Mouse (Mus musculus) G1E (cell line): ENCODE measurements at regions not wholly inside any gene's neighbourhood (a gene's known extent, or its start where the extent isn't known, plus 50 kb on each side); places are given as distances from the start of the nearest gene placed in this dataset.

Experiments used
- CTCF ChIP-seq: IDR thresholded peaks from 2 replicates; pipeline ENCODE4 v1.5.1; 2012; ENCODE audit warnings: low read depth, low read length, inconsistent platforms, mixed read lengths
- GATA1 ChIP-seq: IDR thresholded peaks from 2 replicates; pipeline ENCODE4 v1.6.1; 2012; ENCODE audit warnings: borderline replicate concordance, low read length, inconsistent platforms, mixed read lengths
- GATA2 ChIP-seq: IDR thresholded peaks from 2 replicates; pipeline ENCODE4 v1.6.1; 2012; ENCODE audit warnings: low read depth, low read length, inconsistent platforms, borderline replicate concordance

DNA sequence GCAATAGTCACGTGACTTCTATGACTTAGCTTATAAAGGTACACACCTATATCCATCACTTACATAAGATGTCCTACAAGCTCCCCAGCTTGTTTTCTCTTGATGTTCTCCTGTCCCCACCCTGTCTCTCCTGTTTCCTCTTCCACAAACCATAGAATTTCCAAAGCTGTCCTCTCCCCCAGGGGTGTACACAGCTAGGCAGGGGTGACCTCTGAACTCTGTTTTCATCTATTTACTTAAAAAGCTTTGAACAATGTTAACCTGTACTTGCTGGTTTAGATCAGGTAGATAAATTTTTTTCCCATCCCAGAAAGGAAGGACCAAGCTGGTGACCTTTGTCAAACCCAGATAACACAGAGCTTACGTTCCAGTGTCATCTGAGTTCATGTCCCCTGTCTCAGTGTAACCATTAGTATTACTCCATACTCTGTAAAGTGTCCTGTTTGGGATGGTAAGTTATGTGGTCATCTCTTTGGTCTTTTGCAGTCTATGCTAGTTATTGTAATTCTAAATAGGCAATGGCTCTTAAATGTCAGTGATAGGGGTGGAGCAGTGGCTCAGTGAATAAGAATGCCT is 89.0 kb downstream of the Prlhr start:
- TF ChIP-seq CTCF (no peak), GATA2 (no peak), GATA1 (no peak)
